11 mouse cellular contexts compared by ENCODE assay signal in the genomic region with DNA sequence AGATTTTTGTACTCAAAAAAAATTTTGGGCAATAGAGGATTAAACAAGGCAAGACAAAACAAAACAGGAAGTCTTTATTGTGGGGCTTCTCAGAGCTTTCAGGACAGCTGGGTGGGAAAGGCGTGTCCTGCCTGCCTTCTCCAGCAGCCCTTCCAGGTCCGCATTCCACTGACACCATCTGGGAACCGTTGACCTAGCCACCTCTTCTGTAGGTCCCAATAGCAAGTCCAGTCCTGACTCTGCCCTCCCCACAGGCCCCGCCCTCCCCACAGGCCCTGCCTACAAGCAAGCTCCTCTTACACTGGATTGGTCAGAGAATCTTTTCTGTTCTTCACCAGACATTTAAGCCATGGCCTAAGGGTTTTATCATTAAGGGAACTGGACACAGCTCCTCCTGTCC. TPM values are rescaled to one million over a fixed set of nuclear protein-coding genes. Genes with fewer than 3 reads are reported as not detected.
A peak's percentile ranks its signal among the peaks of the same experiment; 100 is the strongest.
DNase-seq lines count a peak whose midpoint lies in the region; ATAC-seq lines count a peak whose summit lies in the region.
"Had no signal": no experiment of that assay in that cellular context is flagged by ENCODE, and none has a peak within 500 bp of the region (broad histone marks: within the 10 kb centered on the region; RNA-seq: fewer than 3 reads in every experiment).

No protein-coding gene starts in this region.

- no peak for ATAC-seq in hindbrain, embryonic 11.5 days (ENCODE audit: low FRiP score)
- ATAC-seq in hindbrain, embryonic 14.5 days (ENCODE audit: low FRiP score): no peak
- ATAC-seq in liver, embryonic 15.5 days (ENCODE audit: insufficient read depth): peak; percentile 25; the same call in 1 of the 2 replicates
- no peak for ATAC-seq in megakaryocyte, adult 5-6 weeks (ENCODE audit: poor library complexity, severe bottlenecking)
- ATAC-seq: Patski had no signal

- no peak overlapping the region for H3K27ac ChIP-seq in hindbrain, embryonic 11.5 days (ENCODE audit: low read depth, low read length)
- H3K27ac ChIP-seq in hindbrain, embryonic 14.5 days: no peak overlapping the region
- H3K27ac ChIP-seq in liver, embryonic 15.5 days (replicated peaks): no peak overlapping the region
- H3K27ac ChIP-seq: forebrain, embryonic 12.5 days; macrophage had no signal

- no peak overlapping the region for H3K9ac ChIP-seq in hindbrain, embryonic 11.5 days (ENCODE audit: low read depth, low read length)
- no peak overlapping the region for H3K9ac ChIP-seq in hindbrain, embryonic 14.5 days
- H3K9ac ChIP-seq in liver, embryonic 15.5 days: no peak overlapping the region
- H3K9ac ChIP-seq: forebrain, embryonic 12.5 days had no signal

- 13% methylated on average over 4 of the region's 4 CpGs for WGBS in hindbrain, embryonic 11.5 days
- WGBS in hindbrain, embryonic 14.5 days: 27% methylated on average over 4 of the region's 4 CpGs
- 38% methylated on average over 4 of the region's 4 CpGs for WGBS in liver, embryonic 15.5 days (ENCODE audit: insufficient replicate concordance)

- no peaks in the 10 kb centered on the region for H3K36me3 ChIP-seq in hindbrain, embryonic 11.5 days (ENCODE audit: control insufficient read depth, insufficient read depth, low read length)
- no peaks in the 10 kb centered on the region for H3K36me3 ChIP-seq in hindbrain, embryonic 14.5 days (replicated peaks; ENCODE audit: control insufficient read depth, insufficient read depth)
- H3K36me3 ChIP-seq in liver, embryonic 15.5 days (replicated peaks): no peaks in the 10 kb centered on the region
- H3K36me3 ChIP-seq: forebrain, embryonic 12.5 days had no signal

- no peak overlapping the region for H3K4me3 ChIP-seq in hindbrain, embryonic 11.5 days (ENCODE audit: low read depth, low read length)
- H3K4me3 ChIP-seq in hindbrain, embryonic 14.5 days (replicated peaks; ENCODE audit: low read length): no peak overlapping the region
- H3K4me3 ChIP-seq in liver, embryonic 15.5 days (replicated peaks): no peak overlapping the region
- H3K4me3 ChIP-seq: forebrain, embryonic 12.5 days had no signal

- H3K9me3 ChIP-seq in hindbrain, embryonic 11.5 days (ENCODE audit: control insufficient read depth, low read length): no peaks in the 10 kb centered on the region
- no peaks in the 10 kb centered on the region for H3K9me3 ChIP-seq in hindbrain, embryonic 14.5 days (ENCODE audit: control insufficient read depth, low read length)
- H3K9me3 ChIP-seq in liver, embryonic 15.5 days (replicated peaks): no peaks in the 10 kb centered on the region
- H3K9me3 ChIP-seq: forebrain, embryonic 12.5 days had no signal

- no peaks in the 10 kb centered on the region for H3K27me3 ChIP-seq in hindbrain, embryonic 11.5 days (ENCODE audit: control insufficient read depth, insufficient read depth, low read length)
- no peaks in the 10 kb centered on the region for H3K27me3 ChIP-seq in hindbrain, embryonic 14.5 days (ENCODE audit: control insufficient read depth, insufficient read depth, low read length)
- H3K27me3 ChIP-seq in liver, embryonic 15.5 days: 0 out of 2 replicates have a peak, but pooled peaks cover 9% of the 10 kb centered on the region
- H3K27me3 ChIP-seq: forebrain, embryonic 12.5 days; Patski had no signal

- peak; percentile 45 for DNase-seq in hindbrain, embryonic 11.5 days (ENCODE audit: low spot score)
- no peak for DNase-seq in hindbrain, embryonic 14.5 days (ENCODE audit: low spot score)
- peak; percentile 79 for DNase-seq in ES-CJ7 (ENCODE audit: low read depth, low spot score)
- DNase-seq in embryo, embryonic 9.5 days (ENCODE audit: extremely low spot score): peak; percentile 82
- DNase-seq in right cerebral cortex, postnatal 10 days (ENCODE audit: low spot score in 2 of 2): no peak
- DNase-seq in MN1 (ENCODE audit: low spot score): no peak

- no peaks in the 10 kb centered on the region for H3K4me1 ChIP-seq in hindbrain, embryonic 11.5 days (replicated peaks; ENCODE audit: control insufficient read depth, insufficient read depth, low read length)
- H3K4me1 ChIP-seq in hindbrain, embryonic 14.5 days (replicated peaks; ENCODE audit: control insufficient read depth, insufficient read depth, low read length): no peaks in the 10 kb centered on the region
- H3K4me1 ChIP-seq in liver, embryonic 15.5 days (replicated peaks): peaks cover 6% of the 10 kb centered on the region; the same call in 1 of the 2 replicates

- H3K4me2 ChIP-seq in hindbrain, embryonic 11.5 days (replicated peaks; ENCODE audit: low read depth, low read length): no peak overlapping the region
- no peak overlapping the region for H3K4me2 ChIP-seq in hindbrain, embryonic 14.5 days (replicated peaks)
- H3K4me2 ChIP-seq in liver, embryonic 15.5 days: no peak overlapping the region
- H3K4me2 ChIP-seq: forebrain, embryonic 12.5 days had no signal

RNA-seq across cellular contexts. Expression of a gene that starts 26.3 kb away (rescaled TPM):
- polyA plus RNA-seq in hindbrain, embryonic 11.5 days (2014; fragmentation: Nextera tagmentation; extraction: Ambion mirVana): not detected in 2 replicates
- 0.29 TPM in 1 of 2 replicates, not detected in the other for polyA plus RNA-seq in hindbrain, embryonic 14.5 days (2014; fragmentation: Nextera tagmentation; extraction: Ambion mirVana)
- polyA plus RNA-seq in liver, embryonic 15.5 days (2015; fragmentation: Nextera tagmentation; extraction: Ambion mirVana): not detected in 2 replicates
- 0.18 and 0.31 TPM in 2 replicates for total RNA-seq in megakaryocyte, adult 5-6 weeks (2015)
- total RNA-seq in megakaryocyte, adult 5-6 weeks (2017): 1.1 and 6.7 TPM in 2 replicates
- polyA plus RNA-seq: forebrain, embryonic 12.5 days had no signal

RNA-seq across cellular contexts. Expression of a gene that starts 47.4 kb away (rescaled TPM):
- polyA plus RNA-seq in hindbrain, embryonic 11.5 days (2014; fragmentation: Nextera tagmentation; extraction: Ambion mirVana): not detected in 2 replicates
- polyA plus RNA-seq in hindbrain, embryonic 14.5 days (2014; fragmentation: Nextera tagmentation; extraction: Ambion mirVana): not detected in 2 replicates
- polyA plus RNA-seq in liver, embryonic 15.5 days (2015; fragmentation: Nextera tagmentation; extraction: Ambion mirVana): 0.50 TPM in 2 replicates
- total RNA-seq in megakaryocyte, adult 5-6 weeks (2015): 26.6 and 34.4 TPM in 2 replicates
- 31.9 and 39.2 TPM in 2 replicates for total RNA-seq in megakaryocyte, adult 5-6 weeks (2017)
- polyA plus RNA-seq: forebrain, embryonic 12.5 days; Patski had no signal

Comparison
In these comparisons a context has a peak if more than half of its experiments do, and no peak if none do; other contexts are left out.
1. DNase-seq: peak in hindbrain, embryonic 11.5 days (single experiment), ES-CJ7 (single experiment) and embryo, embryonic 9.5 days (single experiment); none in hindbrain, embryonic 14.5 days (single experiment), right cerebral cortex, postnatal 10 days (0 of 2) and MN1 (single experiment).